Mouse (Mus musculus): ENCODE measurements around the gene Arid5b.

Arid5b gene

DNA sequence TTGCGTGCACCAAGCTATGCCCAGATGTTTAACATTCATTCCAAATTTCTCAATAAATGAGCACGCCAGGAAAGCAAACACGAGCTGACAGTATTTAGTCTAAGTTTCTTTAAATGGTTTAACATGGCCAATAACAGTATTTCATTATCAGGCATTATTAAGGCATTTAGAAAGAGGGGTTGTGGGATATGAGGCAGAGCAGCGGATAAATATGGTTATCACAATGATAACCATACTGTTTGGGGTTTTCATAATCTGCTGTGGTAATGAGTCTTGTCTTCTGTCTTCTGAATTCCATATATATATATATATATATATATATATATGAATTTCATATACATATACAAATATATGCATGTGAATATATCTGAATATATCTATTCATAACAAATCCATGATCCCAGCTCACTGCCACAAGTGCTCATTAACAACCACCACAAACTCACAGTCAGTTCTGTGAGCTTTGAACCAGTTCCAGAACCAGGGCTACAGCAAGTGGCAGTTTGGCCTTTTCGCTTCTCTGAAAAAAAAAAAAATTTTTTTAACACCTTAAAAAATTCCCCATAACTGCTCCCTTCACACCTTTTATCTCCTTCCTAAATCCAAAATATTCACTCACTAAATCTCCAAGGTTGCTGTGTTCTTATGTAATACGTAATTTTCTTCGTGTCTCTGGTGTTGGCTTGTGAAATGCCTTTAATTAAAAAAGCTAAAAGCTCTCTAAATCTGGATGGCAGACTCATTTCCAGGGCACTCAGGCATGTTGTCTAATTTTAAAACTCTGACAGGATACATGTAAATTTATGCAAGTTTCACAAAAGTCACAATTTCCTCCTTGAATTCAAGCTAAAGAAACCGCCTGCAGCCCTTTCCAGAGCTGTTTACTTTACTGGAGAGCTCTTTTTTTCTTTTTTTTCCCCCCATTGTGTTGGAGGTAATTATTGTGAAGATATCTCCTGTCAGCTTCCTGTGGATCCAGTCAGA, 113.5 kb downstream of the Arid5b start:
- no peak for DNase-seq (ENCODE audit: low spot score)

DNA sequence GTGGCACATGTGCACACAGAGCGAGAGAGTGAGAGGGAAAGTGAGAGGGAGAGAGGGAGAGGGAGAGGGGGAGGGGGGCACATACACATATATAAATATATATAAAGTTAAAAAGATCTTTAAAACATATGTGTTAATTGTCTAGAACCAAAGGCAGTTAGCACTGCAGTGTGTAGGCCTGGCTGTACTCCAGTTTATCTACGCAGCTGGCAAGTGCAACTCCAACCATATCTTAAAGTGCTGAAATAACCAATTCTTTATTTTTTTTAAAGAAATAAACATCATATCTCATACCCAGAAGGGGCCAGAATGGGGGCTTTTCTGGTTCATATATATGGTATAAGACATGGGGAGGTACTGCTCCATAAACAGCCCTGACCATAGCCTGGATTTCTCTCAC, 114.4 kb downstream of the Arid5b start:
- DNase-seq (ENCODE audit: low spot score): no peak

GRCm38 (mm10) chr10:68159759-68160158, 118.8 kb downstream of the Arid5b start:
- no peak for DNase-seq (ENCODE audit: low spot score)

DNA sequence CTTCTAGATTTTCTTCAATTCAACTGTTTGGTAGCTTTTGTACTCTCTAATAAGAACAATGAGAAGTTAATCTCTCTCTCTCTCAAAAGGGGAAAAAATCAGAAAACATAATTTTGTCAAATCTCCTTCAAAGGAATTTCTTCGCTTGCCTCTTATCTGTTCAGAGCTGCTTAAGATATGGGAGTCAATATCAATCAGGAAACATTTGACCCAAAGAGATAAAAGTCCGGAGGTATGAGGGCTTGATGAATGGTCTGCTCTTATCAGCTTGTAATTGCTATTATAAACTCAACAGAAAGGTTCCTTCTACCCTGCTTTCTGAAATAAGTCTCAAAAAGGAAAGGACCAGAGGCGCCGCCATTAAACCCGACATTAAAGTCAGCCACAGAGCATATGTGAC, 120.0 kb downstream of the Arid5b start:
- no peak for DNase-seq (ENCODE audit: low spot score)

- DNase-seq (ENCODE audit: low spot score): no peak
Measured at GRCm38 (mm10) chr10:68157511-68157910, 121.0 kb downstream of the Arid5b start.

DNA sequence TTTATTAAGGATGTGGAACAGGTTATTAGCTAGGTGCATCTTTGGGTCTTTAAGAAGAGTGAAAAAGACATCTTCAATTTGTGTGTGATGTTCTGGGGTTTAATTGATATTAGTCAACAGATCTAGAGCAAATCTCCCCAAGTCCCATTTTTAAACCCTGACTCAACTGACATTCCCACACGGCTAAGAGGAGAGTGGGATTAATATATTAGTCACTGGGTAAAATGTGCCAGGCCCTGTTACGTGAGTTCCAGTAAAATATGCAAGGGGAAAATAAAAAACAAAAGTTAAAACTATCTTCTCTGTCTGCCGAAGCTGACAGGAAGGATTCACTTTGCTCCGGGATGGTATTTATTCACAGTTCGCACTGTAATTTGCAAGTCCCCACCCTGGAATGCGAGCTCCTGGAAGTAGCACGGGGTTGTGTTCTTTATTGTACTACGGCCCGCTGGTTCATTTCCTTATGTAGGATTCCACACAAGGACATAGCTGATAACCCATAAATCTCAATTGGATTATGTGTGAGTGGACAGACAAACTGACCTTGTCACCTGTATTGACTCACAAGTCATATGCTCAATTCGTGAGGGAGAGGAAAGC, 121.8 kb downstream of the Arid5b start:
- no peak for DNase-seq (ENCODE audit: low spot score)

DNA sequence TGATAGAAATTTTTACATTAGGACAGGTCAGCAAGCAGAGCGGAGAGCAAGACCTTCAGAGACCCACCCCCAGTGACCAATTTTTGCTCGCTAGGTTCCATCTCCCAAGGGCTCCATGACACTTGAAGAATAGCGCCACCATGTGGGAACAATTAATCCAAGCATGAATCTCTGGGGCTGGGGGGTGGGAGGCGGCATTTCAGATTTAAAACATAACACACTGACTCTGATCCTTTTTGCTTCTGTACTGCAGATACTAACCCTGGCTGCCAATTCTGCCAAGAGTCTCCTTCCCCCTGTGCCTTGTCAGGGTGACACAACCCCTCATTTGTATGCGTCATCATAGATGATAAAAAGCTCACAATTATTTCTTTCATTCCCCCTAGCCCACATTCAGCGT, 122.4 kb downstream of the Arid5b start:
- no peak for DNase-seq (ENCODE audit: low spot score)

DNA sequence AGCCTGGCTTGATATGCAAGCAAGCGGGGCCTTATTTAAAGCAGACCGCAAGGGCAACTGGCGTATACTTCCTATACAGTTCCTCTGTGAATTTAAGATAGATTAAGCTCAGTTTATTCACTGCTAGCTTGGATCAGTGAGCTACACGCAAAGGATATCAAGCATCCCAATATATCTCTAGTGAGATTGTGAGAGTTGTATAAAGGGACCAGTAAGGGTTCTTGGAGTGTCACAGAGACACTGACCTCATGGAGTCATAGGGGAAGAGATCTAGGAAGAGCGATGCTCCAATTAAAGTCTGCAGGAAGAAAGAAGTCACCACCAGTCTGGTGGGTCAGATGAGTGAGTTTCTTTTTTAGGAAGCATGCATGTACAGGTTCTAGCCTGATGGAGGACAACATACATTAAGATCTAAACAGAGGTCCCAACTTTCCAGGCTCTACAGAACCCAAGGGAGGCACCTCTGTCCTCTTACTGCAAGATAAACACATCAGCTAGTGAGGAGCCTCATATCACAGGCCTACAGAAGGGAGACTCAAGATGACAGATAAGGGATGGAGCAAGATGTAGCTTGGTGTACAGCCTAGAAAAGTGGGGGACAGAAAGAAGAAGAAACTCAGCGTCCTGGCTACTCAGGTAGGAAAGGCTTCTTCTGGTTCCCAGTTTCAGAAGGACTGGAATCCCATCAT, 123.0 kb downstream of the Arid5b start:
- DNase-seq (ENCODE audit: low spot score): no peak

- no peak for DNase-seq (ENCODE audit: low spot score)
Measured at GRCm38 (mm10) chr10:68154046-68154765, 124.3 kb downstream of the Arid5b start.

- DNase-seq (ENCODE audit: low spot score): no peak
Measured at GRCm38 (mm10) chr10:68153344-68154045, 125.0 kb downstream of the Arid5b start.

GRCm38 (mm10) chr10:68148495-68148894, 130.0 kb downstream of the Arid5b start:
- no peak for DNase-seq (ENCODE audit: low spot score)

- no peak for DNase-seq (ENCODE audit: low spot score)
Measured at GRCm38 (mm10) chr10:68147730-68148129, 130.8 kb downstream of the Arid5b start.

- DNase-seq (ENCODE audit: low spot score): peak; percentile 66
Measured at GRCm38 (mm10) chr10:68146842-68147241, 131.7 kb downstream of the Arid5b start.

DNA sequence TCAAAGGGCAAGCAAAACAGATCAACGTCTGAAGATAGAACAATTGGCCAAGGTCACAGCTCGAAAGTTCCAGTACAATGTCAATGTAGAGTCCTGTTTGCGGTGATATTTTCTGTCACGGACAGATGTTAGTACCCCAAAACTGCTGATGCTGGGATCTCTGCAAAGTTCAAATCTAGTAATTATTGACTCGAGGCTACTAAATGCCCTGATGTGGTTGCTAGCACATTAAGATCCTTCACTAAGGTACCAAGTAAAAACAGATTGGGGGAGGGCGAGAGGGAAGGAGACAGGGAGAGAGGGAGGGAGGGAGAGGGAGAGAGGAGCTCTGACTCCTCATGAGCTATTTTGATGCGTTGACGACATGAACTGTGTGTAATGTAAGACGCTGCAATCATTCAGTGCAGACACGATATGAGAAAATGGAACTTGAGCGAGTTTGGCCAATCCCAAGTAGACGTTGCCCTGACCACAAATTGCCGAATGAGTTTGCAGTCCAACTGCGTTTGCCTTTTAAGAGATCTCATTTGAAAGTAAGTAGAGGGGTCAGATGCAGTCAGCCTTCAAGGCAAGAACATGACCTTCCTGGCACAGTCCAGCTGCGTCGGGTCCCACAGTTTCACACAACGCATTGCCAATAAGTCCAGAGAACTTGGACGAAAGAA, 133.1 kb downstream of the Arid5b start:
- no peak for DNase-seq (ENCODE audit: low spot score)

- no peak for DNase-seq (ENCODE audit: low spot score)
Measured at GRCm38 (mm10) chr10:68142501-68142900, 136.0 kb downstream of the Arid5b start.

- no peak for DNase-seq (ENCODE audit: low spot score)
Measured at GRCm38 (mm10) chr10:68141567-68141966, 137.0 kb downstream of the Arid5b start.

DNA sequence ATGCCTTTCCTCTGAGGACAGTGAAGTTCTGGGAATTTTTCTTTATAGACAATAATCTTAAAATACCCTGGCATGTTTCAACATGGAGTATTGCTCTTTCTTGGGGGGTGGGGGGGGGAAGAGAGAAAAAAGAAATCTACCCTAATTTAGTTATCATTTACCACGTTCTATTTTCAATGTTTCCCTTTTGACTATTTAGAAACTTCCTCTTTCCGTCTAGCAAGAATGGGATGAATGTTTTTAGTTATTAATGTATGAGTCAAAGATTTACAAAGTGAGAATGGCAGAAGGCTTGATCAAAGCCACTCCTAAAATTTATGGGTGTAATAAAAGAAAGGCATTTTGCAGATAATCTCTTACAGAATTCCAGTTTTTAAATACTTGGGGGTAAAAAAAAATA, 137.7 kb downstream of the Arid5b start:
- no peak for DNase-seq (ENCODE audit: low spot score)

DNA sequence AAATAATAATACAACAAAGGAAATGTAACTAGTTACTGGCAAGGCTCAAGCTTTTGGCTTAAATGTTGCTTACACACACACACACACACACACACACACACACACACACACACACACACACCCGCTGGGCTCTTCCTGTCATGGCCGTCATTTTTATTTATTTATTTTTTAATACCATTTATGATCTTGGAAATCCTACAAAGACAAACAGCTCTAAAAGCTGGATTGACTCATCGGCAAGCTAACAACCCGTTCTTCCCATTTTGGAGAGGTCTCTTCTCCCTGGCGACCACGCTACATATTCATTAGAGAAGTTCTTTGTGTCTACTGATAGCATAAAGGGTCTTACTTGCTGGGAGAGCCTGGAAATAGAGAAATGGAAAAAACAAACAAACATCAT, 138.2 kb downstream of the Arid5b start:
- DNase-seq (ENCODE audit: low spot score): no peak

DNA sequence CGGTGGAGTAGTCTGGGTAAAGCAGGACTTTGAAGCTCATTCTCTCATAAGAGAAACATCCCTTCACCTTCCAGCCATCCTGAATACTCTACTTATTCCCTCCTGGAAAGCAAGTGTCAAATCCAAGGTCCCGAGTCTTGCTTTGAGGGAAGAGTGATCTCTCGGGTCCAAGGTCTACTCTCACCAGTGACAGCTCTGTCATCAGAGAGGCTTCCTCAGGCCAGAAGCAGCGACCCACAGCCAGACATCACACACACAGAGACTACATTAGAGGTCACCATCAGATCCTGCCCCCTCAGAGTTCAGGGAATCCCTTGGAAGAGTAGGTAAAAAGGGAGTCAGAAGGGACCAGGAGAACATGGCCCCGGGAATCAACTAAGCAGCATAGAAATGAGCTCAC, 140.4 kb downstream of the Arid5b start:
- no peak for DNase-seq (ENCODE audit: low spot score)

DNA sequence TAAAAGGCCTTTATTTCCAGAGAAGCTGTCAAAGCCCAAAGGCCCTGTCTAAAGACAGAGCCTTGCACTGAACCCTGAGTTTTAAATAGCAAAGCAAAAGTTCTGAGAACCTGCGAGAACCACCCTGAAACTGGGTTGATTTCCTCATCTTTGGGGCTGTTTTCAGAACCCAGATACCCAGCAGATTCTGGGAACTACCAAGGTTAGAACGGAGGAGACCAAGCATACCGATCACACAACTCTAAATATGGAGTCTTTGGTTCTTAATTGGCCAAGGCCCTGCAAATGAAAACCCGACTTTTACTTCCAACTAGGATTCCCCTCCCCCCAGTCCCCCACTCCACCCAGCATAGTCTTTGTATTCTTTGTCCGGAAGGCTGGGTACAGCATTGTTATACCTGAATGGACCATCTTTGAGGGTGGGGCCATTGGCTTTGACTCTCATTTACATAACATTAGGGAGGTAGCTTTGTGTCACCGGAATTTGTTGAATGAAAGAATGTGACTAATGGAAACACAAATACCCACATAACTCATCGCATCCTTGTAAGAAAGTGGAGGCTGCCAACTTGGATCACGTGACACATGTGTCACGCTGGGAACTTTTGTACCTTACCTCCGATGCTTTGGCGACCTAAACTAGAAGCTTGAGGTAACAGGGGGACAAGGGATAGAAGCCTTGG, 141.2 kb downstream of the Arid5b start:
- no peak for DNase-seq (ENCODE audit: low spot score)
